Mouse (Mus musculus) left cerebral cortex, postnatal 14 days (tissue): ENCODE results near the gene Col16a1. TPM values are rescaled to one million over a fixed set of nuclear protein-coding genes. Genes with fewer than 3 reads are reported as not detected.
A peak's percentile ranks its signal among the peaks of the same experiment; 100 is the strongest.

ENCODE experiments used
- DNase-seq, 2 experiments: peaks; one replicate each; pipeline ENCODE4 v3.0.0; 2021 to 2022; ENCODE audit warnings: low spot score in 2 of 2, mixed read lengths in 1 of 2
- intact Hi-C: fragments of 180-260 bp; cut with DNase I; formaldehyde crosslinking; loops from one replicate; pipeline ENCODE4 v1.15.1; 2025
- total RNA-seq, 2 experiments: library from RNA; stranded (reverse); gene quantifications; 2 replicates each; pipeline ENCODE4 v1.2.3; 2021

The Col16a1 gene
- total RNA-seq, 2 experiments from 2014 or later: 12.2 to 17.8 TPM

DNA sequence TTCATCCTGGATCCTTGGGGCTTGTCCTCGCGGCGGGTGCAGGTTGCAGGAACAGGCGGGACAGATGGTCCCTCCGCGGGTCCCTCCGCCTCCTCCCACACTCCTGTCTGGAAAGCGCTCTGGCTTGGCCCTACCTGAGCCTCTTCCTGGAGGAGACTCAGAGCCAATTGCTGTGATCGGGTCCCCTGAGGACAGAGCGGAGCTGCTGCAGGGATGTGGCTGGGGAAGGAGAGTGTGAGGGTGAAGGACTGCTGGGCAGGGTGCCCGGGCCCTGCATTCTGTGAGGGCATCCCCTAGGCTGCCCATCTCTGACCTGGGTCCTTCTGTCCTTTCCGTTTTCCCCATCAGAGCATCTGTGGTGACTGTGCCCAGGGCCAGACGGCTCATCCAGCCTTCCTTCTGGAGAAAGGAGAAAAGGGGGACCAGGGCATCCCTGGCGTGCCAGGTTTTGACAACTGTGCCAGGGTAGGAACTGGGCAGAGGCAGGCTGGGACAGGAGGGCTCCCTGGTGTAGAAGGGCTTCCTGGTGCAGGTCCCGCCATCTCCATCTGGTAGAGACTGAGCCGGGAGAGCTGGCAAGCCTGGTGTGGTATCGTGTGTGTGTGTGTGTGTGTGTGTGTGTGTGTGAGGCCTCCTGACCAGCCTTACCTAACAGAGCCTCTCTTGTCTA lies 31.3 kb downstream of the Col16a1 start:
- intact Hi-C loops: no loop called here
- no peak for DNase-seq

GRCm38 (mm10) chr4:130079521-130079920 lies 31.9 kb downstream of the Col16a1 start:
- intact Hi-C loops: no loop called here
- no peak for DNase-seq

GRCm38 (mm10) chr4:130081345-130082190 lies 33.9 kb downstream of the Col16a1 start:
- intact Hi-C loops: no loop called here
- DNase-seq: peak; percentile 70 to 85

DNA sequence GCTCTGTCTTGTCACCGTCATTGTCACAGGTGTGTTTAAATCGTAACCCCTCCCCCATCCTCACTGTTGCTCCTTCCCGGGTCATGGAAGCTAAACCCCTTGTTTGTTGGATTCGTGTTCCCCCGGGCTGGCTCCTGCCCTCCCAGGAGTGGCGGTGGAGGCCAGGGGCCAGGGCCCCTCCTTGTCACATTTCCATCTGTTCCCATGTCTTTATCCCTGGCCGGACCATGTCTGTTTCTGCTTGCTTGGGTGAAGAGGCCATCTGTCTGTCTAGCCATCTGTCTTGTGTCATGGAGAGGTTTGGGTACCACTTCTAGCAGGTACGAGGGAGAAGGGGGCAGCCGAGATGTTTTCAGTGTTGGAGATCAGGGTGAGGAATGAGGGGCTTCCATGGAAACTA lies 34.6 kb downstream of the Col16a1 start:
- intact Hi-C loops: no loop called here
- no peak for DNase-seq

DNA sequence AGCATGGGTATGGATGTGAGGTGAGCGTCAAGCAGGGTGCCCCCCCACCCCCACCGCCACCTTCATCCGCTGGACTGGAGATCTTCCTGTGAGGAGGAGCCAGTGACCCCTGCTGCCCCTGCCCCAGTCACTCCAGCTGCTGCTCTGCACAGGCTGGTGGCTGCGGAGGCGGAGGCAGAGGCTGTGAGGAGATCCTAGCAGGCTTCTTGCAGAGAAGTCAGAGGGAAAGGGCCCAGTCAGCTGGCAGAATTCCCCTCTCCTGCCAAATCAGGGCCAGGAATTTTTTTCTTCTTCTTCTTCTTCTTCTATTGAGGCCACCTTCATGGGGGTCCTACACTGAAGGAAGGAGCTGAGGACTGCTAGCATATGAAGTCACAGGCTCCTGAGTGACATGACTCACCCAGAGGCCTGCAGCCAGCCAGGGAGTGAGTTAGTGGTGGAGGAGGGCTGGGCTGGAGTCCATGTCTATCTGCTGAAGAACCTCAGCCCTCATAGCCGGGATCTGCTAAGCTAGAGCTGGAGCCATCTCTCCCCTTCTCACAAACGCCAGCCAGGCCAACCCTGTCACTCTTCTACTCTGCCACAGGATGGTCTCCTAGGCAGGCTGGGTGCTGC lies 36.8 kb downstream of the Col16a1 start:
- intact Hi-C loops: no loop called here
- no peak for DNase-seq

- intact Hi-C loops: loop anchor here (5.0 kb wide), 1 partner anchor 303 kb away; no protein-coding TSS in a partner anchor
- DNase-seq: no peak
Observed at GRCm38 (mm10) chr4:130085246-130085820, 37.7 kb downstream of the Col16a1 start.

- intact Hi-C loops: loop anchor here (1.0 to 5.0 kb wide), 3 partner anchors 51 to 305 kb away; no protein-coding TSS in a partner anchor
- DNase-seq: peak; percentile 93 to 96
Observed at GRCm38 (mm10) chr4:130087293-130087692, 39.7 kb downstream of the Col16a1 start.

GRCm38 (mm10) chr4:130095137-130095536 lies 47.5 kb downstream of the Col16a1 start:
- DNase-seq: no peak
- intact Hi-C loops: no loop called here

- DNase-seq: no peak
- intact Hi-C loops: no loop called here
Observed at GRCm38 (mm10) chr4:130101183-130101582, 53.5 kb downstream of the Col16a1 start.

- no peak for DNase-seq
- intact Hi-C loops: no loop called here
Observed at GRCm38 (mm10) chr4:130102111-130102651, 54.5 kb downstream of the Col16a1 start, which contains the start of gene Pef1. Gene Pef1 (plus strand): TSS chr4:130102558.

- DNase-seq: no peak
- intact Hi-C loops: no loop called here
Observed at GRCm38 (mm10) chr4:130103632-130104031, 56.0 kb downstream of the Col16a1 start.

- intact Hi-C loops: no loop called here
- DNase-seq: no peak
Observed at GRCm38 (mm10) chr4:130104584-130104983, 56.9 kb downstream of the Col16a1 start.

GRCm38 (mm10) chr4:130107065-130107443 lies 59.4 kb downstream of the Col16a1 start:
- intact Hi-C loops: no loop called here
- DNase-seq: no peak

- peak; percentile 100 for DNase-seq
- intact Hi-C loops: no loop called here
Observed at GRCm38 (mm10) chr4:130107444-130108131, 59.9 kb downstream of the Col16a1 start.

DNA sequence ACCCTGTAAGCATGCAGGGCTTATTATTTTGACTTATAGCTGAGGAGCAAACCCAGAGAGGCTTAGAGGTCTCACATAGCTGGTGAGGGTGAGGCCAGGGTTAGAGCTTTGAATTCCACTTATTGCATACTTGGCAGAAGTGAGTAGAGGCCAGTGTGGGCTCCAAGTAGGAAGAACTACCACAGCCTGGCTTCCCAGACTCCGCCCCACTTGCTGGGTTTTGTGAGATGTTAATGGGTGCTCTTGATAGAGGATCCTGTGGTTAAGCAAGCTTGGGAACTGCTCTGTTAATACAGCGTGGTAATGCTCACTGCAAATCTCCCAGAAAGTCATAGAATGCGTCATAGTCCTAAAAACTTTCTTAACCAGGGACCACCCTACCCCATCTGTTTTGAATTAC lies 61.3 kb downstream of the Col16a1 start:
- DNase-seq: no peak
- intact Hi-C loops: no loop called here

DNA sequence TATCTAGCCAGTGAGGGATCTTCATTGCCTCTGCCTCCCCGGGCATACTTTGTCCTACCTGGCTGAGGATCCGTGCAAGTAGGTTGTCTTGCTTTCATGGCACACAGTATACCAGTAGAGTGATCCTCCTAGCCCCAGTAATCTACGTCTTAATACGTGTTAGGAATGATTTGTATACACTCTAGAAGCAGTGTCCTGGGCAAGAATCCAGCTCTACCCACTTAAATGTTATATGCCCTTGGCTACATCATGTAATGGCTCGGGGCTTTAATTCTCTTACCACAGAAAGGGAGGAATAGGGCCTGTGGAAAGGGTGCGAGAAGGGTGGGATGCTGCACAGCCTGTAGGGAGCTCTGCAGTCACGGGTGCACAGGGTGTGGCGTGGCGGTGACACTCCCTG lies 62.0 kb downstream of the Col16a1 start:
- no peak for DNase-seq
- intact Hi-C loops: no loop called here

- intact Hi-C loops: no loop called here
- DNase-seq: peak in 1 of 2 experiments; percentile 24
Observed at GRCm38 (mm10) chr4:130110091-130110490, 62.5 kb downstream of the Col16a1 start.

GRCm38 (mm10) chr4:130112299-130112698 lies 64.7 kb downstream of the Col16a1 start:
- intact Hi-C loops: no loop called here
- no peak for DNase-seq

DNA sequence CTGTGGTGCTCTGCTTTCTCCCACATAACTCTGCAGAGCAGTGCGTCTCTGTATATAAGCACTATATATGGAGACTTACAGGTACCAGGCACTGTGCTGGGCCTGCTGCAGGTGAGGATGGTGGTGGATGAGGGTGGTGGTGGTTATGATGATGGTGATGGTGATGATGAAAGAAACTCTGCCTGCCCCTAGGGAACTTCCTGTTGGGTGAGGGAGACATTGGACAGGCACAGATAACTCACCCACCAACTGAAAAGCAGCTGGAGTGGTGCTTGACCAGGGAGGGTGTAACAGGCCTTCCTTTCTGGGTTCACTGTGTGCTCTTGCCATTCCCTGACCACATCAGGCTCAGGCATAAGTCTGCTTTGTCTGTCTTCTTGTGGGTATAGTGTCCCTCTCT lies 65.1 kb downstream of the Col16a1 start:
- no peak for DNase-seq
- intact Hi-C loops: no loop called here
